Mouse (Mus musculus) lung, adult 2 months (tissue): ENCODE measurements around the gene Slc9a7. TPM values are rescaled to one million over a fixed set of nuclear protein-coding genes. Genes with fewer than 3 reads are reported as not detected.

Experiments
- DNase-seq: peaks from one replicate; pipeline ENCODE4 v3.0.0; 2022
- H3K4me1 ChIP-seq: fragments of 200-500 bp; 2 replicates; pipeline ENCODE4 v1.6.1; 2011; ENCODE audit warnings: low read length; ENCODE audit not compliant: control insufficient read depth, insufficient read depth
- H3K4me3 ChIP-seq: fragments of 200-500 bp; replicated peaks from 2 replicates; pipeline ENCODE3; 2011; ENCODE audit warnings: low read depth, mild to moderate bottlenecking, control low read depth, low read length; ENCODE audit errors: extremely low read depth
- CTCF ChIP-seq: fragments of 200-500 bp; IDR thresholded peaks from 2 replicates; pipeline ENCODE4 v1.5.1; 2011; ENCODE audit warnings: mild to moderate bottlenecking, low read length, control low read depth; ENCODE audit not compliant: insufficient read depth
- POLR2A ChIP-seq: fragments of 200-500 bp; IDR thresholded peaks from 2 replicates; pipeline ENCODE4 v1.6.1; 2011; ENCODE audit warnings: low read depth, mild to moderate bottlenecking, control low read depth, low read length, borderline replicate concordance; ENCODE audit errors: extremely low read depth
- WGBS: fragments of 180-500 bp; shearing (Covaris S2); methylation state at CpG from one replicate; pipeline ENCODE4 v1.1.7; 2018; 5-methylcytosine and 5-hydroxymethylcytosine counted together
- polyA plus RNA-seq: library from polyadenylated mRNA; depleted of rRNA; stranded (reverse); fragments of >200 nt; gene quantifications from 2 replicates; pipeline ENCODE4 v1.2.3, GENCODE M21; 2012; rRNA removed

Gene Slc9a7
- polyA plus RNA-seq, 1 experiment: 4.1 TPM

- WGBS: 36% methylated on average over 65 of the region's 65 CpGs
- peak; percentile 16 for DNase-seq
- no peaks in the 10 kb centered on the region for H3K4me1 ChIP-seq
- peak overlapping the region; percentile 54 for H3K4me3 ChIP-seq
- TF ChIP-seq CTCF (no peak), POLR2A (no peak)
Measured at GRCm38 (mm10) chrX:20060096-20060768, 231.4 kb downstream of the Slc9a7 start.

- 37% methylated on average over 40 of the region's 40 CpGs for WGBS
- TF ChIP-seq CTCF (no peak), POLR2A (peak; percentile 46; the same call in 1 of the 2 replicates)
- no peaks in the 10 kb centered on the region for H3K4me1 ChIP-seq
- H3K4me3 ChIP-seq: peak within 1 kb of the TSS; percentile 54
- peak; percentile 63 for DNase-seq
Measured at GRCm38 (mm10) chrX:20059381-20059971, 232.1 kb downstream of the Slc9a7 start, which contains the start of gene Chst7. Gene Chst7, plus strand, starts transcription at chrX:20059560.

Other genes starting within 250 kb of the Slc9a7 start
- 10.3 and 13.0 TPM in 2 replicates for gene Chst7, start 232.2 kb downstream of the Slc9a7 start, polyA plus RNA-seq
- 6.9 and 8.1 TPM in 2 replicates for gene Rp2, start 72.7 kb upstream of the Slc9a7 start, polyA plus RNA-seq
- gene Jade3, start 133.9 kb upstream of the Slc9a7 start, polyA plus RNA-seq: 0.85 and 1.3 TPM in 2 replicates